Mouse (Mus musculus): ENCODE results near the gene Pik3cb.

GRCm38 (mm10) chr9:99089904-99090303 lies 50.5 kb downstream of the Pik3cb start:
- no peak for TF ChIP-seq CTCF (conservative IDR thresholded peaks at IDR 0.05; ENCODE audit: insufficient read depth, insufficient read length, low read depth, low read length)
- no peak for TF ChIP-seq POLR2A (IDR thresholded peaks at IDR 0.05; ENCODE audit: low read depth, low read length)

All from kidney, adult 2 months (tissue).